Mouse (Mus musculus): ENCODE measurements around the gene Dnajb9.
A peak's percentile ranks its signal among the peaks of the same experiment; 100 is the strongest.
"Not testable (repeated sequence)": the region's sequence is repeated elsewhere in the genome, so short reads cannot be mapped to it uniquely, and the experiment has no call there.

Gene Dnajb9

GRCm38 (mm10) chr12:44209824-44210752, at the start of gene Dnajb9:
Dnajb9 (minus strand) TSS chr12:44210326.
- DNase-seq (ENCODE audit: low read depth, low spot score), result peak; percentile 96

DNA sequence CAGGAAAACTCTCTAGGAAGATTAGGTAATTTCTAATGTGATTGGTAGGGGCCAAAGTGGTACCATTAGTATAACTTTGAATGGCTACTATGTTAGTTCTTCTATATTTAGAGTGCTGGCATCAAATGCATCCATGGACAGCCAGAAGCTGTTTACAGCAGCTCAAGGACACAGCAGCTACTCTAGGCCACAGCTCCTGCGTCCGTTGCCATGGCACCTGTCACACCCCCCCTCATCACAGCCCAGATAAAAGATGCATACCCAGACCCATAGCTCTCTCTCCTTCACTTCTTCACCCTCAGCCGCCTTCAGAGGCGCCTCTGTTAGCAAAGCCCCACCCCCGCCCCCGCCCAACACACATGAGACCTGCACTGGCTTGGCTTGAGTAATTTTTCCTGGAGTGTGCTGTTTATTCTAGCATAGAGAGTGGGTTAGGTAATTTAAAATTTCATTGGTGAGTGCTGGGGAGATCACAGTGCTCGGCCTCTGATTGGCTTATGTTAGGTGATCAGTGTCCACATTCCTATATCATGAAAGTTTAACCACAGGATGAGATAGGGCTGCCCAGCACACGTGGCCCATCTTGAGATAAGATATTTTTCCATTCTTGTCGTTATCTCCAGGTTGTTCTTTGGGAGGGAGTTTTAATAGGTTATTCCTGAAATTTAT, 38.3 kb upstream of the Dnajb9 start:
- DNase-seq (ENCODE audit: low read depth, low spot score), result no peak

DNA sequence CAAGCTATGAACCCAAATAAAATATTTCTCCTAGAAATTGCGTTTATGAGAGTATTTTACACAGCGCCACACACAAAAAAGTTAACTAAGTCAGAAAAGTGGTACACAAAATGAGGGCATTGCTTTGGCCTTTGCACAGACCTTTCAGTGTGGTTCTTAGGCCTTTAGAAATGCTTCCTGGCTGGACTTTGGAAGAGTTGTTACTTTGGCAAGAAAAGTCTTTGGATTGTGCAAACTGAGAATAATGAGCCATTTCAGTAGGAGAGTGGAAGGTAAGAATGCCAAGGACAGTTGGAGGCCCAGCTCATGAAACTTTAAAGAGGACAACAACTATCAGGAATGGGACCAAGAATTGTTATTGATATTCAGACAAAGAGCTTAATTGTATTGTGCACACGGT, 35.6 kb upstream of the Dnajb9 start:
- DNase-seq (ENCODE audit: low read depth, low spot score), result no peak

DNA sequence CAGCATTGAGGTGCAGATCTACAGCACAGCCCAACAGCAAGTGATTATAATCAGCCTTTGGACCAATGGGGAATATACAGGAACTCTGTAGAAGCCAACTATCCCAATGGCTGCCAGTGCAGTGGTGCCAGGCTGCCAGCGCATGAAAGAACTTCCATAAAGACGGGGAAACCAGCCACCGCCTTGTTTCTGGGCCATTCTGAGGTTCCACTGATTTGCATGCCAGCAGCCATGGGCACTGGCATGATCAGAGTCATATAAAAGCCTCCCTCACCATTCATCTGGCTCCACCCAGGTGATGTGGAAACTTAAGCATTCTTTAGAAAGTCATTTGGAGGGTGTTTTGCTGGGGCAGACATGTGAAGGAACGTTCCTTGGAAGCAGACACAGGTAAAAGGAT, 32.3 kb upstream of the Dnajb9 start:
- DNase-seq (ENCODE audit: low read depth, low spot score), result no peak

DNA sequence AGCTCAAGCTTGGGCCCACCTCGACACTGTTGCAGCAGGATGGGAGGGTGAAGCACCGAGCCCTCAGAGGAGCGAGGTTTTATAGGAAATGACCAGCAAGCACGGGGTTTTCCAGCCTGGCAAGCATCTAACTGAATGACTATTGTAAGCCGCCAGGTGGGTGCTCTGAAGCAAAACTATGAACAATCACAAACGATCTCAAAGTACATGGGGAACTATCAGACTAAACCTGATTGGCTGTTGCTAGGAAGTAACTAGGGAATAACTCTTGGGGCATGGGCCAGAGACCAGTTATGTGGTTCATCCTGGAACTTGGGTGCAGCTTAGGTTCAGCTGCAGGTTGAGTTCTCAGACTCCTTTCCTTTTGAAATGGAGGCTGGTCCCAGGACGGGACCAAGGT, 31.0 kb upstream of the Dnajb9 start:
- no peak for DNase-seq (ENCODE audit: low read depth, low spot score)

DNA sequence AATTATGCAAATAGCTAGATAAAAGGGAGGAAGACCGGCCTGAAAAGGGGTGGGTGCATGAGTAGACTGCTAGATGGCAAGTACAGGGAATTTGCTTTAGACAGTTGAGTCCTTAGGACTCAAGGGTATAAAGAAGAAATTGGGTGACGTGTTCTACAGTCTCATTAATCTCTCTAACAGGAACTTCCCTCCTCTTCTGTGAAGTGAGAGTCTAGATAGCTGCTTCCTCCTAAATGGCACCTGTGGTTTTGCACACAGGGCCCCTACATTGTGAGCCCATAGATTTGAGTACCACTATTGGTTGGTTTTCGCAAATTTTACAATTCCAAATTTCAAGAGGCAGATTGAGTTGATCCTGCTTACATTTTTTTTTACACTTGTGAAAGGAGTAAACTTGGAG, 14.5 kb upstream of the Dnajb9 start:
- no peak for DNase-seq (ENCODE audit: low read depth, low spot score)

GRCm38 (mm10) chr12:44223044-44223443, 12.9 kb upstream of the Dnajb9 start:
- no peak for DNase-seq (ENCODE audit: low read depth, low spot score)

DNA sequence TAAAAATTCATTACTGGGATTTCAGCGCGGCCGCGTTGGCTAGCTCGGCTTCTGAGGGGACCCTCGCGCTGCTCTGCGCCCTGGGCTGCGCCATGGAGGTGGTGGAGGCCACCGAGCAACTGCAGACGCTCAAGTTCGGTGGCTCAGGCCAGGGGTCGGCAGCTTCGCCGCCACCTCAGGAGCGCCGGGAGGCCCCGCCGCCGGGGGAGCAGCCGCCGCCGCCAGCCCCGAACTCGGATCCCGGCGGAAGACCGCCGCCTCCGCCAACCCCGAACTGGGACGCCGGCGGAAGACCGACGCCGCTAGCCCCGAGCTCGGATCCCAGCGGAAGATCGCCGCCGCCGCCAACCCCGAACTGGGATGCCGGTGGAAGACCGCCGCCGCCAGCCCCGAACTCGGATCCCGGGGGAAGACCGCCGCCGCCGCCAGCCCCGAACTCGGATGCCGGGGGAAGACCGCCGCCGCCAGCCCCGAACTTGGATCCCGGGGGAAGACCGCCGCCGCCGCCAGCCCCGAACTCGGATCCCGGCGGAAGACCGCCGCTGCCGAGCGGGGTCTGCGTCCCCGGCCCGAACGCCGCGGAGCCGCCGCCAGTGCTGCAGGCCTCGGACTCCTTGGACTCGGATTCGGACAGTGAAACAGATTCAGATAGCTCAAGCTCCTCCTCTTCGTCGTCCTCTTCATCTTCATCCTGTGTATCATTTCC, 11.7 kb upstream of the Dnajb9 start:
- no peak for DNase-seq (ENCODE audit: low read depth, low spot score)

DNA sequence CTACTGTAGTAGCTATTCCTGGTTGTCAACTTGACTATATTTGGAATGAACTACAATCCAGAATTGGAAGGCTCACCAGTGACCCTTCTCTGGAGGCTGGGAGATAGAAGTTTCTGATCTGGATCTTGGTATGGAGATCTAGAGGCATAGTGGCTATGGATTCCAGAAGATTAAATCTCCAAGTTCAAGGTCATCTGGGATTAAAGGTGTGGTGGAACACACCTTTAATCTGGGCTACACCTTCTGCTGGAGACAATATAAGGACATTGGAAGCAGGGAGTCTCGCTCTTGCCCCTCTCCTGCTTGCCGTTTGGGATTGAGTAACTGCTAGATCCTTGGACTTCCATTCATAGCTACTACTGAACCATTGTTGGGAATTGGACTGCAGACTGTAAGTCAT, 10.9 kb upstream of the Dnajb9 start, which contains the start of gene Pnpla8:
Pnpla8 (plus strand) TSS at position 301 of the 400 bp plus-strand sequence.
- DNase-seq (ENCODE audit: low read depth, low spot score), result not testable (repeated sequence)

DNA sequence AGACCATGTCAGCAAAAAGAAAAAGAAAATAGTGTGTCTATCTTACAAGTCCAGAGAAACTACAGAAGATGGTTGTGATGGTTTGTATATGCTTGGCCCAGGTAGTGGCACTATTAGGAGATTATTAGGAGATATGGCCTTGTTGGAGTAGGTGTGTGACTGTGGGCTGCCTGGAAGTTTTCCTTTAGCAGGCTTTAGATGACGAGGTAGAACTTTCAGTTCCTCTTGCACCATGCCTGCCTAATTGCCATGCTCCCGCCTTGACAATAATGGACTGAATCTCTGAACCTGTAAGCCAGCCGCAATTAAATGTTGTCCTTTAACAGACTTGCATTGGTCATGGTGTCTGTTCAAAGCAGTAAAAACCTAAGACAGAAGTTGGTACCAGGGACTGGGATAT, 1.4 kb upstream of the Dnajb9 start:
- no peak for DNase-seq (ENCODE audit: low read depth, low spot score)

- DNase-seq (ENCODE audit: low read depth, low spot score), result no peak
Measured at GRCm38 (mm10) chr12:44209141-44209823, 844 bp downstream of the Dnajb9 start.

DNA sequence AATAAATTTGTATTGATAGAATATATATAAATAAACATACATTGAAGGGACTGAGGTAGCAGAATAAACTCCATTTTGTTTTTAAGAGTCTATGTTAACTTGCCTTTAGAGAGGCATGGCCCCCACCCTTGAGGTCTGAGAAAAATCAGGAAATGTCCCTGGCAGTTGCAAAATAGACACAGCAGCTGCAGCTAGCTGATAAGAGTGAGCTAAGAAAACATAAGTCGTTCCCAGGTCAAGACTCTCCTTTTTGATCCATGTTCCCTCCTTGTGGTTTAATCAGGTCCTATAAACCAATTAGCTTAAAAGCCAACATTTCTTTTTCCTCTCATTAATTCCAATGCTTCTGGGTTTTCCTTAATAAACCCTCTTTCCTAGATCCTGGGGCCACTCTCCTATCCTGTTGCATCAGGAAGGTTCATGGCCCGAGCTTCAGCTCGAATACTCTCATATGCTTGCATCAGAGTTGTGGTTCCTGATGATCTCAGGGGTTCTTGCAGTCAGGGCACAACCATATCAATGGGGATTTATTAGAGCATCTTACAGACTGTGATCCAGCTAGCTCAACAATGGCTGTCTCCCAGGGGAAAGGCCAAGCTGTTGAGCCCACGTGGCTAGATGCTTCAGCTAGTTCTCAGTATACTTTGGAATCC, 12.1 kb downstream of the Dnajb9 start:
- no peak for DNase-seq (ENCODE audit: low read depth, low spot score)

- DNase-seq (ENCODE audit: low read depth, low spot score), result peak; percentile 13
Measured at GRCm38 (mm10) chr12:44181081-44181982, 28.8 kb downstream of the Dnajb9 start.

DNA sequence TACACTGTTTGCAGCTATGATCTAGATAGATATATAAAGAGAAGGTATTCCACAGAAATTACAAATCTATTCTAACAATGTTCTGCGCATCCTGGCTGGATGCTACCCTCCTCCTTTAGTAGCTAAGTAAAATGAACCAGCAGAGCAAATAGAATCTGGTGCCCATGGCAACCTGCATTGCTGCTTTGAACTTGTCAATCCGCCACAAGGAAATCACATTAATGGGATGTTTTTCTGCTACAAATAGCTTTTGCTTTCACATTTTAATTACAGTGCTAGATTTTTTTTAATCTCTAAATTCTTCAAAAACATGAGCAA, 33.1 kb downstream of the Dnajb9 start:
- DNase-seq (ENCODE audit: low read depth, low spot score), result no peak

GRCm38 (mm10) chr12:44176331-44177037, 33.6 kb downstream of the Dnajb9 start:
- DNase-seq (ENCODE audit: low read depth, low spot score), result no peak

- DNase-seq (ENCODE audit: low read depth, low spot score), result peak; percentile 13
Measured at GRCm38 (mm10) chr12:44166949-44167348, 43.2 kb downstream of the Dnajb9 start.

- DNase-seq (ENCODE audit: low read depth, low spot score), result no peak
Measured at GRCm38 (mm10) chr12:44159349-44159748, 50.8 kb downstream of the Dnajb9 start.

All from WW6 (cell line).